Mouse (Mus musculus) right cerebral cortex, adult 18-20 months (tissue): ENCODE data around the gene Col8a2.

Experiments
- DNase-seq: peaks from one replicate; pipeline ENCODE4 v3.0.0; 2022; ENCODE audit warnings: mixed read lengths

Col8a2 gene

GRCm38 (mm10) chr4:126260520-126261201, 25.9 kb upstream of the Col8a2 start:
- DNase-seq: peak; percentile 56

GRCm38 (mm10) chr4:126261266-126261665, 25.3 kb upstream of the Col8a2 start:
- no peak for DNase-seq

GRCm38 (mm10) chr4:126261675-126262074, 24.9 kb upstream of the Col8a2 start:
- DNase-seq: no peak

GRCm38 (mm10) chr4:126262119-126262807, 24.3 kb upstream of the Col8a2 start, which contains the start of gene Trappc3:
Gene Trappc3, plus strand, starts transcription at chr4:126262325.
- DNase-seq: peak; percentile 100

GRCm38 (mm10) chr4:126269292-126269691, 17.3 kb upstream of the Col8a2 start:
- DNase-seq: no peak

GRCm38 (mm10) chr4:126273753-126274152, 12.8 kb upstream of the Col8a2 start:
- DNase-seq: no peak

GRCm38 (mm10) chr4:126275081-126275480, 11.5 kb upstream of the Col8a2 start:
- DNase-seq: no peak

GRCm38 (mm10) chr4:126275681-126276131, 10.9 kb upstream of the Col8a2 start:
- no peak for DNase-seq

GRCm38 (mm10) chr4:126277906-126278564, 8.6 kb upstream of the Col8a2 start:
- DNase-seq: no peak

GRCm38 (mm10) chr4:126278565-126278915, 8.1 kb upstream of the Col8a2 start:
- DNase-seq: no peak

- DNase-seq: no peak
Measured at GRCm38 (mm10) chr4:126278961-126279360, 7.6 kb upstream of the Col8a2 start.

- DNase-seq: no peak
Measured at GRCm38 (mm10) chr4:126281706-126282105, 4.9 kb upstream of the Col8a2 start.

- no peak for DNase-seq
Measured at GRCm38 (mm10) chr4:126283582-126283981, 3.0 kb upstream of the Col8a2 start.

GRCm38 (mm10) chr4:126287302-126287995, 856 bp downstream of the Col8a2 start:
- no peak for DNase-seq

GRCm38 (mm10) chr4:126288085-126288666, 1.6 kb downstream of the Col8a2 start:
- DNase-seq: no peak

GRCm38 (mm10) chr4:126290314-126290713, 3.7 kb downstream of the Col8a2 start:
- DNase-seq: no peak

- no peak for DNase-seq
Measured at GRCm38 (mm10) chr4:126291196-126291595, 4.6 kb downstream of the Col8a2 start.

GRCm38 (mm10) chr4:126295152-126295551, 8.6 kb downstream of the Col8a2 start:
- no peak for DNase-seq

- no peak for DNase-seq
Measured at GRCm38 (mm10) chr4:126295937-126296336, 9.3 kb downstream of the Col8a2 start.

GRCm38 (mm10) chr4:126296617-126297101, 10.1 kb downstream of the Col8a2 start:
- peak; percentile 43 for DNase-seq

- DNase-seq: no peak
Measured at GRCm38 (mm10) chr4:126300916-126301583, 14.5 kb downstream of the Col8a2 start.
